Mouse (Mus musculus): ENCODE data around the gene Dcaf12. TPM values are rescaled to one million over a fixed set of nuclear protein-coding genes. Genes with fewer than 3 reads are reported as not detected.
A peak's percentile ranks its signal among the peaks of the same experiment; 100 is the strongest.

The Dcaf12 gene
- 10 to 100 TPM; 38.5 to 46.0 TPM for total RNA-seq (2021)

- DNase-seq = peak; percentile 97
Measured at GRCm38 (mm10) chr4:41314141-41315129, at the start of gene Dcaf12. Dcaf12 (minus strand) TSS chr4:41314889.

GRCm38 (mm10) chr4:41361059-41361458 is 46.4 kb upstream of the Dcaf12 start:
- no peak for DNase-seq

GRCm38 (mm10) chr4:41359358-41359757 is 44.7 kb upstream of the Dcaf12 start:
- no peak for DNase-seq

GRCm38 (mm10) chr4:41358669-41359068 is 44.0 kb upstream of the Dcaf12 start:
- DNase-seq = no peak

GRCm38 (mm10) chr4:41357154-41357553 is 42.5 kb upstream of the Dcaf12 start:
- no peak for DNase-seq

GRCm38 (mm10) chr4:41353265-41353664 is 38.6 kb upstream of the Dcaf12 start:
- no peak for DNase-seq

- DNase-seq = no peak
Measured at GRCm38 (mm10) chr4:41352758-41353157, 38.1 kb upstream of the Dcaf12 start.

GRCm38 (mm10) chr4:41349199-41349591 is 34.5 kb upstream of the Dcaf12 start:
- DNase-seq = no peak

- peak; percentile 95 for DNase-seq
Measured at GRCm38 (mm10) chr4:41348584-41349198, 34.0 kb upstream of the Dcaf12 start, which contains the start of gene Ubap1. Ubap1 (plus strand) TSS chr4:41348996.

- no peak for DNase-seq
Measured at GRCm38 (mm10) chr4:41347839-41348238, 33.1 kb upstream of the Dcaf12 start.

- no peak for DNase-seq
Measured at GRCm38 (mm10) chr4:41346011-41346410, 31.3 kb upstream of the Dcaf12 start.

GRCm38 (mm10) chr4:41340912-41341550 is 26.3 kb upstream of the Dcaf12 start:
- DNase-seq = no peak

GRCm38 (mm10) chr4:41336546-41336945 is 21.9 kb upstream of the Dcaf12 start:
- DNase-seq = no peak

GRCm38 (mm10) chr4:41331698-41332421 is 17.2 kb upstream of the Dcaf12 start:
- DNase-seq = no peak

- no peak for DNase-seq
Measured at GRCm38 (mm10) chr4:41331085-41331484, 16.4 kb upstream of the Dcaf12 start.

GRCm38 (mm10) chr4:41329481-41329880 is 14.8 kb upstream of the Dcaf12 start:
- no peak for DNase-seq

- no peak for DNase-seq
Measured at GRCm38 (mm10) chr4:41326876-41327275, 12.2 kb upstream of the Dcaf12 start.

- no peak for DNase-seq
Measured at GRCm38 (mm10) chr4:41320971-41321370, 6.3 kb upstream of the Dcaf12 start.

GRCm38 (mm10) chr4:41318267-41318666 is 3.6 kb upstream of the Dcaf12 start:
- DNase-seq = no peak

- no peak for DNase-seq
Measured at GRCm38 (mm10) chr4:41315173-41315572, 484 bp upstream of the Dcaf12 start.

- DNase-seq = no peak
Measured at GRCm38 (mm10) chr4:41313722-41314121, 967 bp downstream of the Dcaf12 start.

Measured in heart, postnatal 4 days (tissue).